ENCODE assay signal across 16 mouse cellular contexts in the genomic region with DNA sequence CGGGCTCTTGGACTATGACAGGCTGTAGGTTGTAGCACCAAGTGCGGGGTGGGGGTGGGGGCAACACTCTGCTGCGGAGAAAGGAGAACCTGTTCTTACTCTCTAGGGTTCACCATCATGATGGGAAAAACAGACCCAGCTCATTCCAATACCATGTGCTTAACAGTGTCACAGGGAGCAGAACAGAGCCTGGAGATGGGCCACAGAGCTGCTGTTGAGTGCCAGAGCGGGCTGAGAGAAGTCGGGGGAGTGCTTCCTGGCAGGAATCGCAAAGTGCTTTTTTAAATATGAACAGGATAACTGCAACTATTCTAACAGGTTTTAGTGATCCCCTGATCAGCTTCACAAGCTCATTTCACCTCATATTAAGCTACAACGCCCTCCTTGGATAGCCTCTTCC.
A peak's percentile ranks its signal among the peaks of the same experiment; 100 is the strongest.
DNase-seq lines count a peak whose midpoint lies in the region; ATAC-seq lines count a peak whose summit lies in the region.
"Had no signal": no experiment of that assay in that cellular context is flagged by ENCODE, and none has a peak within 500 bp of the region (broad histone marks: within the 10 kb centered on the region; RNA-seq: fewer than 3 reads in every experiment).

No protein-coding gene starts in this region.

- H3K9ac ChIP-seq in forebrain, embryonic 16.5 days (replicated peaks; ENCODE audit: low read depth, low read length) = no peak overlapping the region
- H3K9ac ChIP-seq in limb, embryonic 13.5 days = no peak overlapping the region
- no peak overlapping the region for H3K9ac ChIP-seq in liver, embryonic 11.5 days (ENCODE audit: low read depth, low read length)
- H3K9ac ChIP-seq: embryonic facial prominence, embryonic 12.5 days; forebrain, embryonic 13.5 days; liver, embryonic 13.5 days had no signal

- no peaks in the 10 kb centered on the region; the same call in 1 of the 2 replicates for H3K36me3 ChIP-seq in forebrain, embryonic 16.5 days (ENCODE audit: control insufficient read depth, insufficient read depth)
- H3K36me3 ChIP-seq in forebrain, embryonic 10.5 days (replicated peaks) = peaks cover 43% of the 10 kb centered on the region
- peaks cover 9% of the 10 kb centered on the region for H3K36me3 ChIP-seq in limb, embryonic 13.5 days
- H3K36me3 ChIP-seq in limb, embryonic 10.5 days = peaks cover 11% of the 10 kb centered on the region
- H3K36me3 ChIP-seq in liver, embryonic 11.5 days (ENCODE audit: control insufficient read depth, insufficient read depth, low read length) = no peaks in the 10 kb centered on the region
- H3K36me3 ChIP-seq: liver, embryonic 13.5 days had no signal

- no peaks in the 10 kb centered on the region for H3K9me3 ChIP-seq in forebrain, embryonic 16.5 days (ENCODE audit: control insufficient read depth, low read length)
- no peaks in the 10 kb centered on the region for H3K9me3 ChIP-seq in forebrain, embryonic 10.5 days
- no peaks in the 10 kb centered on the region for H3K9me3 ChIP-seq in limb, embryonic 13.5 days
- H3K9me3 ChIP-seq in limb, embryonic 10.5 days (replicated peaks) = no peaks in the 10 kb centered on the region
- H3K9me3 ChIP-seq in liver, embryonic 11.5 days (ENCODE audit: control insufficient read depth, low read length) = no peaks in the 10 kb centered on the region
- H3K9me3 ChIP-seq: embryonic facial prominence, embryonic 12.5 days; forebrain, embryonic 13.5 days; liver, embryonic 13.5 days had no signal

- H3K27ac ChIP-seq in forebrain, embryonic 16.5 days (ENCODE audit: low read length) = no peak overlapping the region
- no peak overlapping the region for H3K27ac ChIP-seq in forebrain, embryonic 10.5 days
- H3K27ac ChIP-seq in limb, embryonic 13.5 days = no peak overlapping the region
- no peak overlapping the region for H3K27ac ChIP-seq in limb, embryonic 10.5 days
- no peak overlapping the region for H3K27ac ChIP-seq in liver, embryonic 11.5 days (ENCODE audit: low read depth, low read length)
- H3K27ac ChIP-seq: embryonic facial prominence, embryonic 12.5 days; forebrain, embryonic 13.5 days; hindbrain, postnatal 0 days; liver, embryonic 13.5 days had no signal

- intact Hi-C loops in gastrocnemius, postnatal 14 days (cut with DNase I; ENCODE audit: low total_unique reads) = no loop called here

- no peak overlapping the region for H3K4me3 ChIP-seq in forebrain, embryonic 16.5 days (replicated peaks; ENCODE audit: low read length)
- H3K4me3 ChIP-seq in forebrain, embryonic 10.5 days = no peak overlapping the region
- no peak overlapping the region for H3K4me3 ChIP-seq in limb, embryonic 13.5 days
- H3K4me3 ChIP-seq in limb, embryonic 10.5 days = no peak overlapping the region
- no peak overlapping the region for H3K4me3 ChIP-seq in liver, embryonic 11.5 days (ENCODE audit: low read depth, low read length)
- H3K4me3 ChIP-seq: embryonic facial prominence, embryonic 12.5 days; forebrain, embryonic 13.5 days; liver, embryonic 13.5 days had no signal

- no peak for DNase-seq in forebrain, embryonic 10.5 days (ENCODE audit: extremely low spot score, low spot score)
- DNase-seq in limb, embryonic 10.5 days (ENCODE audit: low spot score) = no peak
- DNase-seq in gastrocnemius, postnatal 14 days = peak; percentile 59
- peak; percentile 50 for DNase-seq in ovary, postnatal 14 days (ENCODE audit: low spot score)
- no peak for DNase-seq in liver, embryonic 11.5 days (ENCODE audit: low spot score)
- no peak for DNase-seq in thymus, postnatal 4 days
- DNase-seq: cerebellum, postnatal 14 days; kidney, adult 2 months; liver, embryonic 13.5 days; midbrain, embryonic 14.5 days; retina, postnatal 1 day had no signal

- peak; percentile 18; the same call in 1 of the 2 replicates for ATAC-seq in forebrain, embryonic 16.5 days
- ATAC-seq in limb, embryonic 13.5 days (ENCODE audit: low FRiP score, low read depth) = peak; percentile 19; the same call in 1 of the 2 replicates
- ATAC-seq in liver, embryonic 11.5 days (replicated peaks; ENCODE audit: low FRiP score) = no peak
- ATAC-seq: forebrain, embryonic 13.5 days; hindbrain, postnatal 0 days had no signal

- no peaks in the 10 kb centered on the region for H3K27me3 ChIP-seq in forebrain, embryonic 16.5 days (replicated peaks; ENCODE audit: control insufficient read depth, insufficient read depth, low read length)
- no peaks in the 10 kb centered on the region for H3K27me3 ChIP-seq in forebrain, embryonic 10.5 days (ENCODE audit: poor library complexity, severe bottlenecking)
- H3K27me3 ChIP-seq in limb, embryonic 13.5 days = no peaks in the 10 kb centered on the region
- H3K27me3 ChIP-seq in limb, embryonic 10.5 days (ENCODE audit: low read depth, poor library complexity, severe bottlenecking) = no peaks in the 10 kb centered on the region
- H3K27me3 ChIP-seq in liver, embryonic 11.5 days (replicated peaks; ENCODE audit: control insufficient read depth, insufficient read depth, low read length) = no peaks in the 10 kb centered on the region
- H3K27me3 ChIP-seq: embryonic facial prominence, embryonic 12.5 days; forebrain, embryonic 13.5 days; liver, embryonic 13.5 days had no signal

- H3K4me1 ChIP-seq in forebrain, embryonic 16.5 days (replicated peaks; ENCODE audit: control insufficient read depth, insufficient read depth, low read length) = no peaks in the 10 kb centered on the region
- H3K4me1 ChIP-seq in forebrain, embryonic 10.5 days = no peaks in the 10 kb centered on the region
- H3K4me1 ChIP-seq in limb, embryonic 13.5 days = no peaks in the 10 kb centered on the region
- no peaks in the 10 kb centered on the region for H3K4me1 ChIP-seq in limb, embryonic 10.5 days
- H3K4me1 ChIP-seq in liver, embryonic 11.5 days (replicated peaks; ENCODE audit: control insufficient read depth, insufficient read depth, low read length) = no peaks in the 10 kb centered on the region
- H3K4me1 ChIP-seq: embryonic facial prominence, embryonic 12.5 days; forebrain, embryonic 13.5 days; liver, embryonic 13.5 days had no signal

- 89% methylated on average over 7 of the region's 7 CpGs for WGBS in forebrain, embryonic 16.5 days
- 90% methylated on average over 7 of the region's 7 CpGs for WGBS in forebrain, embryonic 10.5 days
- WGBS in limb, embryonic 13.5 days = 72% methylated on average over 7 of the region's 7 CpGs
- 86% methylated on average over 7 of the region's 7 CpGs for WGBS in limb, embryonic 10.5 days
- 80% methylated on average over 7 of the region's 7 CpGs for WGBS in liver, embryonic 11.5 days

- no peak overlapping the region for H3K4me2 ChIP-seq in forebrain, embryonic 16.5 days (ENCODE audit: low read length)
- no peak overlapping the region for H3K4me2 ChIP-seq in limb, embryonic 13.5 days (replicated peaks)
- no peak overlapping the region for H3K4me2 ChIP-seq in liver, embryonic 11.5 days
- H3K4me2 ChIP-seq: embryonic facial prominence, embryonic 12.5 days; forebrain, embryonic 13.5 days; liver, embryonic 13.5 days had no signal

Comparison
In these comparisons a context has a peak if more than half of its experiments do, and no peak if none do; other contexts are left out.
1. DNase-seq: peak in gastrocnemius, postnatal 14 days (single experiment) and ovary, postnatal 14 days (single experiment); none in forebrain, embryonic 10.5 days (single experiment), limb, embryonic 10.5 days (single experiment), liver, embryonic 11.5 days (single experiment) and thymus, postnatal 4 days (single experiment).